In genomic region chr5:77075951-77076350, GRCm38 (mm10) we compare ENCODE assay signal across 18 mouse cellular contexts. TPM values are rescaled to one million over a fixed set of nuclear protein-coding genes. Genes with fewer than 3 reads are reported as not detected.
DNase-seq lines count a peak whose midpoint lies in the region.
"Had no signal": no experiment of that assay in that cellular context is flagged by ENCODE, and none has a peak within 500 bp of the region (broad histone marks: within the 10 kb centered on the region; RNA-seq: fewer than 3 reads in every experiment).

No protein-coding gene starts in this region.

- DNase-seq in layer of hippocampus, adult 9-11 months, result peak; percentile 42
- DNase-seq in layer of hippocampus, postnatal 25 days (ENCODE audit: extremely low spot score in 1 of 2, low spot score in 1 of 2), result no peak
- DNase-seq in Muller cell, postnatal 12 days (ENCODE audit: inconsistent ontology term), result peak; percentile 33
- DNase-seq in brain, adult 2 months (ENCODE audit: low read depth, low spot score), result peak; percentile 66
- no peak for DNase-seq in lung, postnatal 25 days (ENCODE audit: low spot score)
- no peak for DNase-seq in thymus, postnatal 25 days
- DNase-seq: adrenal gland, adult 8-10 months; cerebellum, adult 11-12 months; heart, postnatal 10 days; kidney, adult 9 months; kidney, postnatal 10 days; liver; lung, adult 2 months; lung, postnatal 10 days; midbrain, embryonic 14.5 days; right cerebral cortex, postnatal 4 days; thymus, adult 2 months had no signal

RNA-seq across cellular contexts. Expression of gene Hopx, which starts 39.0 kb away (rescaled TPM):
- 10 to 100 TPM; 86.3 to 89.3 TPM for total RNA-seq in layer of hippocampus, postnatal 25 days (2021)
- total RNA-seq: G1E had no signal

Comparison
In these comparisons a context has a peak if more than half of its experiments do, and no peak if none do; other contexts are left out.
1. DNase-seq: peak in layer of hippocampus, adult 9-11 months (single experiment), Muller cell, postnatal 12 days (single experiment) and brain, adult 2 months (single experiment); none in layer of hippocampus, postnatal 25 days (0 of 2), lung, postnatal 25 days (single experiment) and thymus, postnatal 25 days (single experiment).